Mouse (Mus musculus): ENCODE results near the gene Fam222b. TPM values are rescaled to one million over a fixed set of nuclear protein-coding genes. Genes with fewer than 3 reads are reported as not detected.

Fam222b gene
- polyA plus RNA-seq, 1 experiment, result 12.5 TPM

- no peaks in the 10 kb centered on the region for H3K27me3 ChIP-seq (ENCODE audit: control insufficient read depth, insufficient read depth, low read length)
- no peaks in the 10 kb centered on the region for H3K36me3 ChIP-seq (ENCODE audit: control insufficient read depth, insufficient read depth, low read length)
- TF ChIP-seq CTCF (IDR thresholded peaks at IDR 0.05; ENCODE audit: extremely low read depth, insufficient read depth, insufficient read length, insufficient replicate concordance) (no peak), POLR2A (IDR thresholded peaks at IDR 0.05; ENCODE audit: low read depth, low read length) (no peak)
- 78% methylated on average over 15 of the region's 15 CpGs for WGBS
- peaks cover 12% of the 10 kb centered on the region for H3K4me1 ChIP-seq (ENCODE audit: control insufficient read depth, insufficient read depth, insufficient read length)
- no peak overlapping the region for H3K4me3 ChIP-seq (ENCODE audit: extremely low read depth, insufficient read depth, insufficient read length)
- no peak for DNase-seq (ENCODE audit: low read depth in 1 of 2, low spot score in 2 of 2)
- no peak overlapping the region for H3K27ac ChIP-seq (ENCODE audit: insufficient read depth, low read length)
Observed at GRCm38 (mm10) chr11:78170306-78170705, 75.8 kb downstream of the Fam222b start.

GRCm38 (mm10) chr11:78171328-78171727 is 76.9 kb downstream of the Fam222b start:
- H3K4me3 ChIP-seq (ENCODE audit: extremely low read depth, insufficient read depth, insufficient read length), result no peak overlapping the region
- H3K4me1 ChIP-seq (ENCODE audit: control insufficient read depth, insufficient read depth, insufficient read length), result peaks cover 10% of the 10 kb centered on the region
- TF ChIP-seq POLR2A (IDR thresholded peaks at IDR 0.05; ENCODE audit: low read depth, low read length) (no peak), CTCF (IDR thresholded peaks at IDR 0.05; ENCODE audit: extremely low read depth, insufficient read depth, insufficient read length, insufficient replicate concordance) (no peak)
- H3K27me3 ChIP-seq (ENCODE audit: control insufficient read depth, insufficient read depth, low read length), result no peaks in the 10 kb centered on the region
- no peak for DNase-seq (ENCODE audit: low read depth in 1 of 2, low spot score in 2 of 2)
- H3K27ac ChIP-seq (ENCODE audit: insufficient read depth, low read length), result no peak overlapping the region
- no peaks in the 10 kb centered on the region for H3K36me3 ChIP-seq (ENCODE audit: control insufficient read depth, insufficient read depth, low read length)
- WGBS, result 72% methylated on average over 4 of the region's 4 CpGs

GRCm38 (mm10) chr11:78172034-78172747 is 77.7 kb downstream of the Fam222b start:
- 91% methylated on average over 16 of the region's 16 CpGs for WGBS
- Histone ChIP-seq H3K4me3 (ENCODE audit: extremely low read depth, insufficient read depth, insufficient read length) (no peak overlapping the region), H3K36me3 (ENCODE audit: control insufficient read depth, insufficient read depth, low read length) (no peaks in the 10 kb centered on the region), H3K4me1 (ENCODE audit: control insufficient read depth, insufficient read depth, insufficient read length) (peaks cover 10% of the 10 kb centered on the region), H3K27me3 (ENCODE audit: control insufficient read depth, insufficient read depth, low read length) (no peaks in the 10 kb centered on the region), H3K27ac (ENCODE audit: insufficient read depth, low read length) (no peak overlapping the region)
- TF ChIP-seq CTCF (IDR thresholded peaks at IDR 0.05; ENCODE audit: extremely low read depth, insufficient read depth, insufficient read length, insufficient replicate concordance), result no peak
- TF ChIP-seq POLR2A (IDR thresholded peaks at IDR 0.05; ENCODE audit: low read depth, low read length), result no peak
- DNase-seq (ENCODE audit: low read depth in 1 of 2, low spot score in 2 of 2), result no peak

GRCm38 (mm10) chr11:78172748-78173383 is 78.4 kb downstream of the Fam222b start:
- TF ChIP-seq CTCF (IDR thresholded peaks at IDR 0.05; ENCODE audit: extremely low read depth, insufficient read depth, insufficient read length, insufficient replicate concordance), result no peak
- TF ChIP-seq POLR2A (IDR thresholded peaks at IDR 0.05; ENCODE audit: low read depth, low read length), result no peak
- WGBS, result 94% methylated on average over 19 of the region's 19 CpGs
- DNase-seq (ENCODE audit: low read depth in 1 of 2, low spot score in 2 of 2), result no peak
- H3K36me3 ChIP-seq (ENCODE audit: control insufficient read depth, insufficient read depth, low read length), result no peaks in the 10 kb centered on the region
- no peaks in the 10 kb centered on the region for H3K27me3 ChIP-seq (ENCODE audit: control insufficient read depth, insufficient read depth, low read length)
- H3K27ac ChIP-seq (ENCODE audit: insufficient read depth, low read length), result no peak overlapping the region
- H3K4me1 ChIP-seq (ENCODE audit: control insufficient read depth, insufficient read depth, insufficient read length), result peaks cover 10% of the 10 kb centered on the region
- no peak overlapping the region for H3K4me3 ChIP-seq (ENCODE audit: extremely low read depth, insufficient read depth, insufficient read length)

- Histone ChIP-seq H3K36me3 (ENCODE audit: control insufficient read depth, insufficient read depth, low read length) (0 out of 2 replicates have a peak, but pooled peaks cover under 1% of the 10 kb centered on the region), H3K4me3 (ENCODE audit: extremely low read depth, insufficient read depth, insufficient read length) (no peak overlapping the region), H3K4me1 (ENCODE audit: control insufficient read depth, insufficient read depth, insufficient read length) (peaks cover 12% of the 10 kb centered on the region), H3K27me3 (ENCODE audit: control insufficient read depth, insufficient read depth, low read length) (no peaks in the 10 kb centered on the region), H3K27ac (ENCODE audit: insufficient read depth, low read length) (no peak overlapping the region)
- TF ChIP-seq CTCF (IDR thresholded peaks at IDR 0.05; ENCODE audit: extremely low read depth, insufficient read depth, insufficient read length, insufficient replicate concordance) (no peak), POLR2A (IDR thresholded peaks at IDR 0.05; ENCODE audit: low read depth, low read length) (no peak)
- 88% methylated on average over 3 of the region's 3 CpGs for WGBS
- no peak for DNase-seq (ENCODE audit: low read depth in 1 of 2, low spot score in 2 of 2)
Observed at GRCm38 (mm10) chr11:78174506-78174905, 80.0 kb downstream of the Fam222b start.

GRCm38 (mm10) chr11:78175771-78176401 is 81.4 kb downstream of the Fam222b start:
- Histone ChIP-seq H3K4me1 (ENCODE audit: control insufficient read depth, insufficient read depth, insufficient read length) (peaks cover 8% of the 10 kb centered on the region), H3K27ac (ENCODE audit: insufficient read depth, low read length) (peak overlapping the region; percentile 96), H3K36me3 (ENCODE audit: control insufficient read depth, insufficient read depth, low read length) (peaks cover 11% of the 10 kb centered on the region), H3K27me3 (ENCODE audit: control insufficient read depth, insufficient read depth, low read length) (no peaks in the 10 kb centered on the region), H3K4me3 (ENCODE audit: extremely low read depth, insufficient read depth, insufficient read length) (no peak overlapping the region)
- TF ChIP-seq CTCF (IDR thresholded peaks at IDR 0.05; ENCODE audit: extremely low read depth, insufficient read depth, insufficient read length, insufficient replicate concordance) (no peak), POLR2A (IDR thresholded peaks at IDR 0.05; ENCODE audit: low read depth, low read length) (no peak)
- peak in 1 of 2 experiments; percentile 34 for DNase-seq (ENCODE audit: low read depth in 1 of 2, low spot score in 2 of 2)
- 2% methylated on average over 10 of the region's 10 CpGs for WGBS

Data from spleen, adult 2 months (tissue).